Mouse (Mus musculus) hindbrain, embryonic 11.5 days (tissue): ENCODE data around the gene Cryzl1. TPM values are rescaled to one million over a fixed set of nuclear protein-coding genes. Genes with fewer than 3 reads are reported as not detected.

ENCODE experiments used
- polyA plus RNA-seq: library from polyadenylated mRNA; unstranded; fragments of >200 nt; fragmentation: Nextera tagmentation; extraction: Ambion mirVana; gene quantifications from 2 replicates; pipeline ENCODE4 v1.2.1, GENCODE M21; 2014

The Cryzl1 gene
- polyA plus RNA-seq, 1 experiment from 2014 or later: 93.4 TPM

Other genes with a start within 250 kb of the Cryzl1 start
- gene Ifnar1, start 243.7 kb downstream of the Cryzl1 start, polyA plus RNA-seq: 51.6 and 52.9 TPM in 2 replicates
- gene Ifngr2, start 181.9 kb downstream of the Cryzl1 start, polyA plus RNA-seq: 35.1 and 36.8 TPM in 2 replicates
- 54.7 and 55.9 TPM in 2 replicates for gene Tmem50b, start 131.2 kb downstream of the Cryzl1 start, polyA plus RNA-seq
- gene Dnajc28, start 109.9 kb downstream of the Cryzl1 start, polyA plus RNA-seq: 5.6 and 6.1 TPM in 2 replicates
- 82.5 and 94.2 TPM in 2 replicates for gene Gart, start 82.0 kb downstream of the Cryzl1 start, polyA plus RNA-seq
- gene Son, start 81.5 kb downstream of the Cryzl1 start, polyA plus RNA-seq: 141 and 180 TPM in 2 replicates
- 33.4 and 38.5 TPM in 2 replicates for gene Donson, start 40.2 kb downstream of the Cryzl1 start, polyA plus RNA-seq
- gene Itsn1, start 306 bp upstream of the Cryzl1 start, polyA plus RNA-seq: 61.1 and 61.7 TPM in 2 replicates